Mouse (Mus musculus): ENCODE measurements around the gene Gm42906. TPM values are rescaled to one million over a fixed set of nuclear protein-coding genes. Genes with fewer than 3 reads are reported as not detected.

Gm42906 gene
- total RNA-seq, 1 experiment: not detected

DNA sequence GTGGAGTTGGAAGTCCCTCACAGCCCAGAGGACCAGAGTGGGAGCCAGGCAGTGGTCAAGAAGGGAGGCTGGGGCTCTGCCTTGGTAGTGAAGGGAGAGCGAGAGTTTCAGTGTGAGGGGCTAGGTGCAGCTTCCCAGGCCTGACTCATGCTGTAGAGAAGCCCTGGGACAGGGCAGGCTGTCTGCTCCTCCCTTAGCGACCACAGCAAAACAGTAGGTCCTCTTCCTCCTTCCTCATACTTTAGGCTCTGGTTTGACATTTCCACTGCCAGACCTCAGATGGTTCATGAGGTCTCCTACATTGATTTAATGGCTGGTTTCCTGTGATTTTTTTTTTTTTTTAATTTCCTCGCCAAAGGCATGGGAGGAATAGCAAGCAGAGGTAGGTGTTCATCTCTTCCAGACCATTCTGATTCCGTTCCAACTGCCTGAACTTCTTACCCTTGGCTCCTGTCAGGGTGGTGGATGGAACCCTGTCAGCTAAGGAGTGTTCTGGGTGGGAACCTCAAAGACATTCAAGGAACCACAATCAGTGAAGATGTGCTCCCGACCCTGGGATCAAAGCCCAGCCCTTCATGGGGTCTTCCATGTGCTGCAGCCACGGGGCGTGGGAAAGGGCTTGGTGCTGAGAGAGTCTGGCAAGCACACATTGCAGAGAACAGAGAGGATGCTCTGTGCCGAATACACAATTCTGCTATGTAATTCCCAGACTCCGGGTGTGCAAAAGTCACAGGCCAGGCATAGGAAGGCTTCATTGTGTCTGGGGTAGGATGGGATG lies 341.3 kb downstream of the Gm42906 start:
- Histone ChIP-seq H3K9me3 (ENCODE audit: control insufficient read depth, insufficient read depth, low read depth, low read length) (no peaks in the 10 kb centered on the region), H3K27ac (ENCODE audit: insufficient read depth, low read depth, low read length, poor library complexity, severe bottlenecking) (no peak overlapping the region), H3K9ac (ENCODE audit: insufficient read depth, low read depth, low read length, poor library complexity, severe bottlenecking) (no peak overlapping the region), H3K4me1 (ENCODE audit: control insufficient read depth in 2 of 2, insufficient read depth in 2 of 2, low read length in 2 of 2, poor library complexity in 1 of 2) (no peaks in the 10 kb centered on the region), H3K36me3 (ENCODE audit: control insufficient read depth, insufficient read depth, low read length, poor library complexity, severe bottlenecking) (no peaks in the 10 kb centered on the region), H3K4me3 (ENCODE audit: insufficient read depth in 1 of 2, low read depth in 1 of 2, low read length in 2 of 2, poor library complexity in 1 of 2, severe bottlenecking in 1 of 2) (no peak overlapping the region)
- in situ Hi-C loops (cut with MboI; ENCODE audit: low sequenced_read_pairs in 2 of 2, unreplicated experiment in 2 of 2): no loop called here
- TF ChIP-seq ZNF384 (IDR thresholded peaks at IDR 0.05; ENCODE audit: low read depth, low read length) (no peak), ZC3H11A (IDR thresholded peaks at IDR 0.05; ENCODE audit: borderline replicate concordance, low read depth, low read length) (no peak), MAFK (IDR thresholded peaks at IDR 0.05; ENCODE audit: insufficient read depth, low read depth, low read length) (no peak), HCFC1 (IDR thresholded peaks at IDR 0.05; ENCODE audit: borderline replicate concordance, insufficient read depth, low read length) (no peak), CHD2 (IDR thresholded peaks at IDR 0.05; ENCODE audit: low read depth, low read length) (no peak)
- DNase-seq (ENCODE audit: low read depth, low spot score): no peak

DNA sequence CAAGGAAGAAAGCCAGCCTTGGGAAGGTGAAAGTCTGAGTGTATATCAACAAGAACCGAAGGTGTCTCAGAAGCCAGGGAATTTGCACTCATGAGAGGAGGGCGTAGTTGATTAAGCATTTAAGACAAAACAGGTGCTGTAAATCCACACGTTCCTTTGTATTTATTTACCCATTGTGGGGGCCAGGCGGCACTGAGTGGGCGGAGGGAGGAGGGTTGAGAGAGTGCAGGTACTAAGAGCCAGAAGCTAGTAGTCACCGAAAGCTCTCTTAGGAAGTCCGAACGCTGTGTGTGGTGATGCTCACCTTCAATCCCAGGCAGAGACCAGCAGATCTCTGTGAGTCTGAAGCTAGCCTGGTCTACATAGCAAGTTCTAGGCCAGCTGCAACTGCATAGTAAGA lies 342.2 kb downstream of the Gm42906 start:
- DNase-seq (ENCODE audit: low read depth, low spot score): no peak
- Histone ChIP-seq H3K4me1 (ENCODE audit: control insufficient read depth in 2 of 2, insufficient read depth in 2 of 2, low read length in 2 of 2, poor library complexity in 1 of 2) (no peaks in the 10 kb centered on the region), H3K27ac (ENCODE audit: insufficient read depth, low read depth, low read length, poor library complexity, severe bottlenecking) (no peak overlapping the region), H3K36me3 (ENCODE audit: control insufficient read depth, insufficient read depth, low read length, poor library complexity, severe bottlenecking) (no peaks in the 10 kb centered on the region), H3K9ac (ENCODE audit: insufficient read depth, low read depth, low read length, poor library complexity, severe bottlenecking) (no peak overlapping the region), H3K9me3 (ENCODE audit: control insufficient read depth, insufficient read depth, low read depth, low read length) (no peaks in the 10 kb centered on the region), H3K4me3 (ENCODE audit: insufficient read depth in 1 of 2, low read depth in 1 of 2, low read length in 2 of 2, poor library complexity in 1 of 2, severe bottlenecking in 1 of 2) (no peak overlapping the region)
- TF ChIP-seq ZNF384 (IDR thresholded peaks at IDR 0.05; ENCODE audit: low read depth, low read length) (no peak), CHD2 (IDR thresholded peaks at IDR 0.05; ENCODE audit: low read depth, low read length) (no peak), HCFC1 (IDR thresholded peaks at IDR 0.05; ENCODE audit: borderline replicate concordance, insufficient read depth, low read length) (no peak), MAFK (IDR thresholded peaks at IDR 0.05; ENCODE audit: insufficient read depth, low read depth, low read length) (no peak), ZC3H11A (IDR thresholded peaks at IDR 0.05; ENCODE audit: borderline replicate concordance, low read depth, low read length) (no peak)
- in situ Hi-C loops (cut with MboI; ENCODE audit: low sequenced_read_pairs in 2 of 2, unreplicated experiment in 2 of 2): no loop called here

DNA sequence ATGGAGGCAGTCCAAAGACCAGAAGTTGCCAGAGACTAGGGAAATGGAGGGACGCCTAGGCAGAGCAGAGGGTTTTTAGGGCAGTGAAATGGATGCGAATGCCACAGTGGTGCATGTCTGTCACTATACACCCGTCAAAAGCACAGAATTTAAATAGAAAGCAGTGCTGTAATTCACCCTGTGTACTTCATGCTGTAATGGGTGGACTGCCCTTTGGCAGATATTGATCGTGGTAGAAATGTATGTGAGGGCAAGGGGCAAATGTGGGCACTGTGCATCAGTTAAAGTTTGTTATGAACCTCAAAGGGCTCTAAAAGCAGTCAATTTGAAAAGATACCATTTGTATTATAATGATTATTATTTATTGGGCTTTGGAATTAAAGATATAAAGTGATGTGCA lies 347.7 kb downstream of the Gm42906 start:
- no peak for TF ChIP-seq CHD2 (IDR thresholded peaks at IDR 0.05; ENCODE audit: low read depth, low read length)
- no peak overlapping the region for H3K4me3 ChIP-seq (ENCODE audit: insufficient read depth in 1 of 2, low read depth in 1 of 2, low read length in 2 of 2, poor library complexity in 1 of 2, severe bottlenecking in 1 of 2)
- H3K27ac ChIP-seq (ENCODE audit: insufficient read depth, low read depth, low read length, poor library complexity, severe bottlenecking): no peak overlapping the region
- H3K9me3 ChIP-seq (ENCODE audit: control insufficient read depth, insufficient read depth, low read depth, low read length): no peaks in the 10 kb centered on the region
- no peaks in the 10 kb centered on the region for H3K36me3 ChIP-seq (ENCODE audit: control insufficient read depth, insufficient read depth, low read length, poor library complexity, severe bottlenecking)
- DNase-seq (ENCODE audit: low read depth, low spot score): no peak
- H3K9ac ChIP-seq (ENCODE audit: insufficient read depth, low read depth, low read length, poor library complexity, severe bottlenecking): no peak overlapping the region
- H3K4me1 ChIP-seq (ENCODE audit: control insufficient read depth in 2 of 2, insufficient read depth in 2 of 2, low read length in 2 of 2, poor library complexity in 1 of 2): no peaks in the 10 kb centered on the region
- in situ Hi-C loops (cut with MboI; ENCODE audit: low sequenced_read_pairs in 2 of 2, unreplicated experiment in 2 of 2): no loop called here

DNA sequence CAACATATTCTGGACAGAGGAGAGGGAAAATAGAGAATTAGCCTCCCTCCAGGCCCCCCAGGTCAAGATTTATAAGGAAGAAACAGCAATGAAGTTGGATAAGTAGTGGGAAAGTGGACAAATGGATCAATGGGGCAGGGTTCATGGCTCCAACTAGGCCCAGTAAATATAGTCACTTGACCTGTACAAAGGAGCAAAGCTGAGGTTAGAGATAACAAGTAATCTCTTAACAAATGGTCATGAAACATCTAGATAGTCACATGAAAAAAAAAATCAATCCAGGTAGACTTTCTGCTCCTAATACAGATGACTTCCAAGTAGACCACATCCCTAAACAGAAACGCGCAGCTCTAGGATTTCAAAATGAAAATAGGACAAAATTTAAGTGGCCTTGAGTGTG lies 350.0 kb downstream of the Gm42906 start:
- in situ Hi-C loops (cut with MboI; ENCODE audit: low sequenced_read_pairs in 2 of 2, unreplicated experiment in 2 of 2): no loop called here
- Histone ChIP-seq H3K4me3 (ENCODE audit: insufficient read depth in 1 of 2, low read depth in 1 of 2, low read length in 2 of 2, poor library complexity in 1 of 2, severe bottlenecking in 1 of 2) (no peak overlapping the region), H3K36me3 (ENCODE audit: control insufficient read depth, insufficient read depth, low read length, poor library complexity, severe bottlenecking) (no peaks in the 10 kb centered on the region), H3K9ac (ENCODE audit: insufficient read depth, low read depth, low read length, poor library complexity, severe bottlenecking) (no peak overlapping the region), H3K27ac (ENCODE audit: insufficient read depth, low read depth, low read length, poor library complexity, severe bottlenecking) (no peak overlapping the region), H3K4me1 (ENCODE audit: control insufficient read depth in 2 of 2, insufficient read depth in 2 of 2, low read length in 2 of 2, poor library complexity in 1 of 2) (no peaks in the 10 kb centered on the region), H3K9me3 (ENCODE audit: control insufficient read depth, insufficient read depth, low read depth, low read length) (no peaks in the 10 kb centered on the region)
- DNase-seq (ENCODE audit: low read depth, low spot score): no peak
- TF ChIP-seq CHD2 (IDR thresholded peaks at IDR 0.05; ENCODE audit: low read depth, low read length) (no peak), HCFC1 (IDR thresholded peaks at IDR 0.05; ENCODE audit: borderline replicate concordance, insufficient read depth, low read length) (no peak), ZC3H11A (IDR thresholded peaks at IDR 0.05; ENCODE audit: borderline replicate concordance, low read depth, low read length) (no peak), ZNF384 (IDR thresholded peaks at IDR 0.05; ENCODE audit: low read depth, low read length) (no peak), MAFK (IDR thresholded peaks at IDR 0.05; ENCODE audit: insufficient read depth, low read depth, low read length) (no peak)

DNA sequence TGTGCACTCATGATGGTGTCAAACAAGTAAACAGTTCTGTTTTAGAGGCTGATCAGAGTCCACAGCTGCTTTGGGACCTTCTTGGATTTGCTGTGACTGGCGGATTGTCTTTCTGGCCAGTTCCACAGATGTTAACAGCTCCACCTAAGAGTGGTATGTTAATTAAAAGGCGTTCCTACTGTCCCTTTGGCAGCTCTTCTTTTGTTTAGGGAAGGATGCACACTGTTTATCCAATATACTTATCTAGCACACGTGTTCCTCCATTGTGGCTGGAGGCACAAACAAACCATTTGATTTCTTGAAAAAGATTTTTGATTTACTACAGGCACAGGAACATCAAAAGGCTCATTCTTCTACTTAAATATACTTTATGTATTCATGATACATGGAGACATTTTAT lies 351.0 kb downstream of the Gm42906 start:
- H3K9ac ChIP-seq (ENCODE audit: insufficient read depth, low read depth, low read length, poor library complexity, severe bottlenecking): no peak overlapping the region
- no peak for TF ChIP-seq MAFK (IDR thresholded peaks at IDR 0.05; ENCODE audit: insufficient read depth, low read depth, low read length)
- TF ChIP-seq ZNF384 (IDR thresholded peaks at IDR 0.05; ENCODE audit: low read depth, low read length): no peak
- no peak for TF ChIP-seq CHD2 (IDR thresholded peaks at IDR 0.05; ENCODE audit: low read depth, low read length)
- no peak for TF ChIP-seq HCFC1 (IDR thresholded peaks at IDR 0.05; ENCODE audit: borderline replicate concordance, insufficient read depth, low read length)
- no peak for TF ChIP-seq ZC3H11A (IDR thresholded peaks at IDR 0.05; ENCODE audit: borderline replicate concordance, low read depth, low read length)
- H3K36me3 ChIP-seq (ENCODE audit: control insufficient read depth, insufficient read depth, low read length, poor library complexity, severe bottlenecking): no peaks in the 10 kb centered on the region
- H3K4me1 ChIP-seq (ENCODE audit: control insufficient read depth in 2 of 2, insufficient read depth in 2 of 2, low read length in 2 of 2, poor library complexity in 1 of 2): no peaks in the 10 kb centered on the region
- in situ Hi-C loops (cut with MboI; ENCODE audit: low sequenced_read_pairs in 2 of 2, unreplicated experiment in 2 of 2): no loop called here
- H3K27ac ChIP-seq (ENCODE audit: insufficient read depth, low read depth, low read length, poor library complexity, severe bottlenecking): no peak overlapping the region
- no peak for DNase-seq (ENCODE audit: low read depth, low spot score)
- no peak overlapping the region for H3K4me3 ChIP-seq (ENCODE audit: insufficient read depth in 1 of 2, low read depth in 1 of 2, low read length in 2 of 2, poor library complexity in 1 of 2, severe bottlenecking in 1 of 2)
- no peaks in the 10 kb centered on the region for H3K9me3 ChIP-seq (ENCODE audit: control insufficient read depth, insufficient read depth, low read depth, low read length)

Measured in ES-E14 (cell line).